Mouse (Mus musculus): ENCODE results near the gene Mfsd10. TPM values are rescaled to one million over a fixed set of nuclear protein-coding genes. Genes with fewer than 3 reads are reported as not detected.

Gene Mfsd10
- polyA plus RNA-seq (2014; fragmentation: Illumina TruSeq; extraction: RNeasy Lipid Tissue Mini Kit (QIAGEN cat#74804); ENCODE audit: low read depth, low replicate concordance), result 1.2 TPM

GRCm38 (mm10) chr5:34636481-34637287, at the start of gene Mfsd10:
Mfsd10 (minus strand) TSS chr5:34637212.

GRCm38 (mm10) chr5:34659686-34660590, 22.9 kb upstream of the Mfsd10 start, which contains the start of the genes Nop14 and Grk4:
Nop14 (minus strand) TSS chr5:34660148.
Grk4 (plus strand) TSS chr5:34660379.

Other genes starting within 250 kb of the Mfsd10 start
- 11.1 TPM for gene Tnip2, start 123.2 kb downstream of the Mfsd10 start, polyA plus RNA-seq (2014; fragmentation: Illumina TruSeq; extraction: RNeasy Lipid Tissue Mini Kit (QIAGEN cat#74804); ENCODE audit: low read depth, low replicate concordance)
- 1.1 TPM for gene Sh3bp2, start 111.4 kb downstream of the Mfsd10 start, polyA plus RNA-seq (2014; fragmentation: Illumina TruSeq; extraction: RNeasy Lipid Tissue Mini Kit (QIAGEN cat#74804); ENCODE audit: low read depth, low replicate concordance)
- 177 TPM for gene Add1, start 63.5 kb downstream of the Mfsd10 start, polyA plus RNA-seq (2014; fragmentation: Illumina TruSeq; extraction: RNeasy Lipid Tissue Mini Kit (QIAGEN cat#74804); ENCODE audit: low read depth, low replicate concordance)
- 19.7 TPM for gene Nop14, start 22.9 kb upstream of the Mfsd10 start, polyA plus RNA-seq (2014; fragmentation: Illumina TruSeq; extraction: RNeasy Lipid Tissue Mini Kit (QIAGEN cat#74804); ENCODE audit: low read depth, low replicate concordance)
- gene Grk4, start 23.2 kb upstream of the Mfsd10 start, polyA plus RNA-seq (2014; fragmentation: Illumina TruSeq; extraction: RNeasy Lipid Tissue Mini Kit (QIAGEN cat#74804); ENCODE audit: low read depth, low replicate concordance), result 8.1 TPM
- gene Htt, start 124.5 kb upstream of the Mfsd10 start, polyA plus RNA-seq (2014; fragmentation: Illumina TruSeq; extraction: RNeasy Lipid Tissue Mini Kit (QIAGEN cat#74804); ENCODE audit: low read depth, low replicate concordance), result 11.2 TPM